Mouse (Mus musculus): Measurements from ENCODE around the gene Sla2.
"Not testable (repeated sequence)": the region's sequence is repeated elsewhere in the genome, so short reads cannot be mapped to it uniquely, and the experiment has no call there.

The Sla2 gene

DNA sequence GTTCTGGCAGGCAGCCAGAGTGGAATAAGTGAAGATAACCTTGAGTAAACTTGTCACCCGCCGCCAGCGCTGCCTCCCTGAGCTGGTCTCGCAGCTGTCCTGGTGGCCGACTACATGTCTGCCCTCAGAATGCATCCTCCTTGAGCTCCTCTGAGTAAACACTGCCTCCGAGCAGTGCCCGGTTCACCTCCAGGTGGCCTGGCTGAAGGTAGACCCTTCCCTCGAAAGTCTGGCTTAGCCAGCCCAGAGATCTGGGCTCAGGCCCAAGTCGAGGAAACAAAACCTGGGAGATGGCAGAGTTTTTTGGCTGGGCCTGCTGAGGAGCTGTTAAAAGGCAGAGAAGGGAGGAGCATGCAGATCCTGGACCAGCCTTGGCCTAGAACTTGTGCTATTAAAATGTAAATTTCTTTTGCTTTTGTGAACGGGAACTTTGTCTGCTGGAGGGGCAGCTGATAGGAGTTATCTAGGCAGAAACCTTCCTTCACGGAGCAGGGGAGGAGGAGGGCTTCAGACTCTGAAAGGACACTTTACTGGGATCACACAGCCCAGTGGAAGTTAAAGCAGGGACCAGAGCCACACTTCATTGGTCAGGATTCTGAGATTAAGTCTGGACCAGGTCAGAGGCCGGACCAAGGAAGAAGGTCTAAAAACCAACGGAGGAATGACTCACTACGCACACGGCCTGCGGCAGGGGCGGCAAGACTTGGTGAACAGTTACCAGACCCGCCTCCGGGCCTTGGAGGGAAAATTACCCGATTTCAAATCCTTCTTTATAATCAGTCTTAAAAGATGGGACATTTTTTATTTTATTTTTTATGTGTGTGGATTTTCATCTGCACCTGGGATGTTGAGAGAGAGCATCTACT lies 44.9 kb downstream of the Sla2 start:
- DNase-seq (ENCODE audit: inconsistent age in 2 of 2, low spot score in 1 of 2), result peak; percentile 62 to 87

DNA sequence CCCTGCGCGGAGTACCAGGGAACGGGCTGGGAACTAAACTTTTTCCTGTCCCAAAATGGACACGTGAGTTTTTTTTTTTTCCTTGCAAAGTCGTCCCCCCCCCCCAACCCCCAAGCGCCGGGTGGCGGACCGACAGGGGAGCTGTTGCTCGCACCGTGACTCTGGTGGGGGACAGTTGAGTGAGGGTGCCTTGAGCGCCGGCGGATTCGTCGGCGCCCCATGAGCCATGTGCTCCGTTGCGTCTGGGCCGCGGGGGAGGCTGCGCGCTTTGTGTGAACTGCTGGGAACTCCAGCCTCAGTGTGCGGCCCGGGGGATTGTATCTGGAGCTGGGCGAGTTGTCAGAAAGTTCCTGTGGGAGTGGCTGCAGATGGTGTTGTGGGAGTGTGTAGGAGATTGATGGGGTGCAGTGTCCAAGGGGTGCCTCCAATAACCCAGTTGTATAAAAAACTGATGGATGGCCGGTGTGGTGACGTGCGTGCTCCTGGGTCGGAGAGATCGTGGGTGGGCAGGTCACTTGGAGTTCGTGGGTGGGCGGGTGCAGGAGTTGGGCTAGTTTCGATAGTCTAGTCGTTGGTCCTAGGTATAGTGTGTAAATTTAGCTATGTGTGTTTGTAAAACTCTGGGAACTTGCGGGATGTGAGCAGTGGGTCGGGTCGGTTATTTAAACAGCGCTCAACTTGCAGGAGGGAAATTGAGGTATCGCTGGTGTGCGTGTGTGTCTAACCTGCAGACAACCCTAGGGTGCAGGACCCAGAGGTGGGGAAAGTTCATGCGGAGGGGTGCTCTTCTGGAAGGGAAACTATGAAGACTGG lies 45.8 kb downstream of the Sla2 start:
- DNase-seq (ENCODE audit: inconsistent age in 2 of 2, low spot score in 1 of 2), result peak; percentile 53 to 77

DNA sequence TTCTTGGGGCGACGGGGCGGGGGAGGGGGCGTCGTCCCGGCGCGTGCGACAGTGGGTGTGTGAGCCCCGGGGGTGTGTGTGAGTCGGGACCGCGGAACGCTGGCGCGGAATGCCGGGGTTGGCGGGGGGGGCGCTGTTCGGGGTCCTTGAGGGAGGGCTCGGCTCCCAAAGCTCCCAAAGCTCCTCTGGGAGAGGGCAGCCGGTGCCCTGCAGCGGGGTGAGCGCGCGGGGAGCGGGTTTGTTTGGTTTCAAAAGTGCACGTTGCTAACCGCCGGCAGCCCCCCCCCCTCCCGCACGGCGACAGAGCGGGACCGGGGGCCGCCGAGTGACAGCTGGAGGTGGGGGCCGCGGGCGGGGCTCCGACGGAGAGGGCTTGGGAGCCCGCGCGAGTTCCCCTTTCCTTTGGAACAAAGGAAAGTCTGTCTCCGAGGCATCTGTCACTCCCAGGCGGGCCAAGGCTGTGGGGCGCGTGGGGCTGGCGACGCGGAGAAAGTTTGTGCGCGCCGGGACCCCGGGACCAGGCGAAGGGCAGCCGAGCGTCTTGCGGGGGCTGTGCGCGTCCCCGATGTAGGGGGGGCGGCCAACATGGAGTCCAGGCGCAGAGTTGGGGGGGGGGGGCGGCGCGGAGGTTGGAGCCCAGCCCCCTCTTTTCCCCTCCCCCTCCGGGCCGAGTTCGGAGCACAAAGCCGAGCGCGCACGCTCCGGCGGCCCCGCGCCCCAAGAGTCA lies 46.5 kb downstream of the Sla2 start:
- peak; percentile 30 to 69 for DNase-seq (ENCODE audit: inconsistent age in 2 of 2, low spot score in 1 of 2)

DNA sequence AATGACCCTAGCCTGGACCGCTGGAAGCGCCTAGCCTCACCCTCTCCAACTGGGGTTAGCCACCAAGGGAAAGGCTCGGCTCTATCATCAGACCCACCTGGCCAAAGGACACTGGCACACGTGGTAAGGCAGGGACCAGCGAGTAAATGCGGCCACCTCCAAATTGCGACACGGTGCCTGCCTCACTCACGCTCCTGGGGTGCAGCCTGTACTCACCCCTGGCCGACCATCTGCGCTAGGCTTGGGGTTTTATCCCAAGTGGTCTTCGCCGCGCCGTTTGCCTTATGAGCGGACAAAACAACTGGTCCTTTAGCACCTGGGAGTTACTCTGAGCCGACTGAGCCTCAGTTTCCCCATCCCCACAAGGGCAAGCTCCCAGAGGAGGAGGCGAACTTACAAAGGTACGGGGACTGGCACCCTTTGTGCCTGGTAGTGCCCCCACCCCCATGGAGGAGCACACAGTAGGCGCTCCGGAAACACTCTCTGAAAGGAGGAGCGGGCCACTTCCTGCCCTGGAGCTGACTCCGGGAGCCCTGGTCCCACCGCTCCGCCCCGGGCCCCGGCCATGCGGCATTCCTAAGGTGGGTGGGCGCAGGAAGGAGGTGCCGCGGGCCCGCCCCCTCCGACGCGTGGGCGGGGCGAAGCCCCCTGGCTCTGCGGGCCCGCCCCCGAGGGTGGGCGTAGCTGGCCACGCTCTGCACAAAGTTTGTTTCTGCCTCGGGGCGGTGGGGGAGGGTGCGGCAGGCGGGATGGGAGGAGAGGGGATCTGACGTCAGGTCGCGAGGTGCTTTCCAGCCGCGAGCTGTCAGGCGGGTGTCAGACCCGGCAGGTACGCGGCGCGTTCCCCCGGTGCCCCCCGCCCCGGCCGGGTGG lies 47.4 kb downstream of the Sla2 start, which contains the start of gene Tgif2:
Gene Tgif2, plus strand, starts transcription at position 689 of the 873 bp plus-strand sequence.
- DNase-seq (ENCODE audit: inconsistent age in 2 of 2, low spot score in 1 of 2), result peak; percentile 50 to 80

DNA sequence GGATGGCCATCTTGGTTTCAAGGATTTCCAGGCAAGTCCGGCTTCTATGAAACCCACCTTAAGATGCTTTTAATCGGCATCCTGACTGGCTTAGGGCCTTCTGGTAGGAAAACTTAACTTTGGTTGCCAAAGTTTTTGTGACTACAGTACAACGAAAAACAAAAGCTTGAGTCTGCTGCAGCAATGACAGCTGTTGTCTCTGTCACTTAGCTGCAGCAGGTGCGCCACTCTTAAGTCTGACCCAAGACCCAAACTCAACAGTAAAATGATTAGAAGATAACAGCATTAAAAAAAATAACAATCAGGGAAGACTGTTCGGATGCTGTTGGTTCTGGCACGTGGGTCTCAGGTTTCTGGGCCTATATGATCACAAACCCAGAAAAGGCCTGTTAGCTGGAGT lies 48.2 kb downstream of the Sla2 start:
- DNase-seq (ENCODE audit: inconsistent age in 2 of 2, low spot score in 1 of 2), result no peak

DNA sequence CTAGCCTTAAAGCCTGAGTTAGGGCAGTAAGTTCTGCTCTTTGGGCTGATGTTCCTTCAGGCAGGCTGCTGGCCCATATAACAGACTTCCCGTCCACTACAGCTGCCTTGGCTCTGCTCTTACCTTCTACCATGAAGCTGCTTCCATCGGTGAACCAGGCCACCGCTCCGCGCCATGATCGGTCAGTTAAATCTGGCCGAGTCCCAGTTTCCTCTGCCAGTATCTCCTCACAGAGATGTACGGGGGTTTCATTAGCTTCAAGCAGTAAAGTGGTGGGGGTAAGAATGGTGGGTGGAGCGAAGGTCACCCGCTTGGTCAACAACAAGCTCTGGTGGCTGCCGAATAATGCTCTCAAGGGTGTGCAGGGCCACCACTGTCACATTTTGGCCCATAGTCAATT lies 52.7 kb downstream of the Sla2 start:
- no peak for DNase-seq (ENCODE audit: inconsistent age in 2 of 2, low spot score in 1 of 2)

DNA sequence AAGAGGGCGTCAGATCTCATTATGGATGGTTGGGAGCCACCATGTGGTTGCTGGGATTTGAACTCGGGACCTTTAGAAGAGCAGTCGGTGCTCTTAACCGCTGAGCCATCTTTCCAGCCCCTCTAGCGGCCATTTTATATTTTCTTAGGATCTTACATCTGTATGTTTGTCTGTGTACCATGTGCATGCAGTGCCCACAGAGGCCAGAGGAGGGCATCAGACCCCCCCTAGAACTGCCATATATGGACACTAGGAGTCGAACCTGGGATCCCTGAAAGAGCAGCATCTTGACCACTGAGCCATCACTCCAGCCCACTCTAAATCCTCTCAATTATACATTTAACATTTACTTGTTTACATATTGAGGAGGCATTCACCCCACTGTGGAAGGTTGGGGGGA lies 61.9 kb downstream of the Sla2 start:
- not testable (repeated sequence) for DNase-seq (ENCODE audit: inconsistent age in 2 of 2, low spot score in 1 of 2)
